Mouse (Mus musculus): ENCODE results near the gene Celsr1. TPM values are rescaled to one million over a fixed set of nuclear protein-coding genes. Genes with fewer than 3 reads are reported as not detected.

Gene Celsr1
- total and polyA plus RNA-seq, 3 experiments = 4.5 to 5.2 (median 5.0) TPM

- Histone ChIP-seq H3K27ac (no peak overlapping the region), H3K27me3 (ENCODE audit: control insufficient read depth, insufficient read depth, low read length) (no peaks in the 10 kb centered on the region), H3K4me1 (ENCODE audit: control insufficient read depth, insufficient read depth, low read length) (no peaks in the 10 kb centered on the region), H3K36me3 (ENCODE audit: control insufficient read depth, insufficient read depth, low read length) (no peaks in the 10 kb centered on the region), H3K4me3 (no peak overlapping the region), H3K9ac (ENCODE audit: low read depth, low read length) (no peak overlapping the region), H3K79me2 (replicated peaks; ENCODE audit: control insufficient read depth, insufficient read depth, low read length) (no peaks in the 10 kb centered on the region)
- no peak for DNase-seq
- 85% methylated on average over 17 of the region's 17 CpGs for WGBS
- TF ChIP-seq CTCF (IDR thresholded peaks at IDR 0.05) = no peak
- TF ChIP-seq EP300 (IDR thresholded peaks at IDR 0.05; ENCODE audit: insufficient read depth, low read depth, low read length) = no peak
- no peak for TF ChIP-seq POLR2A (IDR thresholded peaks at IDR 0.05; ENCODE audit: insufficient read depth, low read depth, low read length)
- intact Hi-C loops (cut with DNase I) = no loop called here
Measured at GRCm38 (mm10) chr15:85990696-85991443, 42.7 kb downstream of the Celsr1 start.

- intact Hi-C loops (cut with DNase I) = no loop called here
- DNase-seq = no peak
- no peak for TF ChIP-seq EP300 (IDR thresholded peaks at IDR 0.05; ENCODE audit: insufficient read depth, low read depth, low read length)
- no peak for TF ChIP-seq POLR2A (IDR thresholded peaks at IDR 0.05; ENCODE audit: insufficient read depth, low read depth, low read length)
- no peak for TF ChIP-seq CTCF (IDR thresholded peaks at IDR 0.05)
- Histone ChIP-seq H3K9ac (ENCODE audit: low read depth, low read length) (no peak overlapping the region), H3K4me1 (ENCODE audit: control insufficient read depth, insufficient read depth, low read length) (no peaks in the 10 kb centered on the region), H3K36me3 (ENCODE audit: control insufficient read depth, insufficient read depth, low read length) (no peaks in the 10 kb centered on the region), H3K27ac (no peak overlapping the region), H3K4me3 (no peak overlapping the region), H3K27me3 (ENCODE audit: control insufficient read depth, insufficient read depth, low read length) (no peaks in the 10 kb centered on the region), H3K79me2 (replicated peaks; ENCODE audit: control insufficient read depth, insufficient read depth, low read length) (no peaks in the 10 kb centered on the region)
- WGBS = 54% methylated on average over 5 of the region's 5 CpGs
Measured at GRCm38 (mm10) chr15:85987896-85988295, 45.7 kb downstream of the Celsr1 start.

GRCm38 (mm10) chr15:85986170-85986569 is 47.4 kb downstream of the Celsr1 start:
- H3K9ac ChIP-seq (ENCODE audit: low read depth, low read length) = no peak overlapping the region
- DNase-seq = no peak
- no peaks in the 10 kb centered on the region for H3K36me3 ChIP-seq (ENCODE audit: control insufficient read depth, insufficient read depth, low read length)
- no peaks in the 10 kb centered on the region for H3K27me3 ChIP-seq (ENCODE audit: control insufficient read depth, insufficient read depth, low read length)
- TF ChIP-seq POLR2A (IDR thresholded peaks at IDR 0.05; ENCODE audit: insufficient read depth, low read depth, low read length) = no peak
- TF ChIP-seq CTCF (IDR thresholded peaks at IDR 0.05) = no peak
- no peak for TF ChIP-seq EP300 (IDR thresholded peaks at IDR 0.05; ENCODE audit: insufficient read depth, low read depth, low read length)
- intact Hi-C loops (cut with DNase I) = no loop called here
- H3K27ac ChIP-seq = no peak overlapping the region
- H3K4me1 ChIP-seq (ENCODE audit: control insufficient read depth, insufficient read depth, low read length) = no peaks in the 10 kb centered on the region
- 90% methylated on average over 4 of the region's 4 CpGs for WGBS
- no peak overlapping the region for H3K4me3 ChIP-seq
- H3K79me2 ChIP-seq (replicated peaks; ENCODE audit: control insufficient read depth, insufficient read depth, low read length) = no peaks in the 10 kb centered on the region

DNA sequence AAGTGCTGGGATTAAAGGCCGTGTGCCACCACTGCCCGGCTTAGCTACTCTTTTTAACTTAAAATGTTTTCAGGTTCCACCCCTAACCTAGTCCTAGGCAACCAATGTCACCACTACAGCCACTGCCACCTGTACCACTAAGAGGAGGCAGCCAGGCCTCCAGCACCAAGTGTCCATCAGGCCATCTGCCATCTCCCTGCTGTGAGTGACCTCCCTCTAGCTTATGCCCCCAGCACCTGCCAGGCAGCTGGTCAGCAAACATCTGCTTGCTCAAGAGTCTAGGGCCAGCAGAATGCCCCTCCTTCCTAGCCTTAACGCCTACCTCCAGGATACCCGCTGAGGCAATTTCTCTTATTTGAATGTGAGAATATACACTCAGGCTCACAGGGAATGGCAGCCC is 48.0 kb downstream of the Celsr1 start:
- 87% methylated on average over 4 of the region's 4 CpGs for WGBS
- Histone ChIP-seq H3K79me2 (replicated peaks; ENCODE audit: control insufficient read depth, insufficient read depth, low read length) (no peaks in the 10 kb centered on the region), H3K4me3 (no peak overlapping the region), H3K4me1 (ENCODE audit: control insufficient read depth, insufficient read depth, low read length) (no peaks in the 10 kb centered on the region), H3K36me3 (ENCODE audit: control insufficient read depth, insufficient read depth, low read length) (no peaks in the 10 kb centered on the region), H3K9ac (ENCODE audit: low read depth, low read length) (no peak overlapping the region), H3K27ac (no peak overlapping the region), H3K27me3 (ENCODE audit: control insufficient read depth, insufficient read depth, low read length) (no peaks in the 10 kb centered on the region)
- intact Hi-C loops (cut with DNase I) = no loop called here
- no peak for DNase-seq
- TF ChIP-seq POLR2A (IDR thresholded peaks at IDR 0.05; ENCODE audit: insufficient read depth, low read depth, low read length) (no peak), EP300 (IDR thresholded peaks at IDR 0.05; ENCODE audit: insufficient read depth, low read depth, low read length) (no peak), CTCF (IDR thresholded peaks at IDR 0.05) (no peak)

- Histone ChIP-seq H3K27ac (no peak overlapping the region), H3K9ac (ENCODE audit: low read depth, low read length) (no peak overlapping the region), H3K27me3 (ENCODE audit: control insufficient read depth, insufficient read depth, low read length) (no peaks in the 10 kb centered on the region), H3K4me1 (ENCODE audit: control insufficient read depth, insufficient read depth, low read length) (no peaks in the 10 kb centered on the region), H3K36me3 (ENCODE audit: control insufficient read depth, insufficient read depth, low read length) (no peaks in the 10 kb centered on the region), H3K79me2 (replicated peaks; ENCODE audit: control insufficient read depth, insufficient read depth, low read length) (no peaks in the 10 kb centered on the region), H3K4me3 (no peak overlapping the region)
- DNase-seq = no peak
- WGBS = 85% methylated on average over 7 of the region's 7 CpGs
- TF ChIP-seq EP300 (IDR thresholded peaks at IDR 0.05; ENCODE audit: insufficient read depth, low read depth, low read length) (no peak), POLR2A (IDR thresholded peaks at IDR 0.05; ENCODE audit: insufficient read depth, low read depth, low read length) (no peak), CTCF (IDR thresholded peaks at IDR 0.05) (no peak)
- intact Hi-C loops (cut with DNase I) = no loop called here
Measured at GRCm38 (mm10) chr15:85983131-85983530, 50.4 kb downstream of the Celsr1 start.

GRCm38 (mm10) chr15:85982416-85982775 is 51.2 kb downstream of the Celsr1 start:
- H3K27ac ChIP-seq = no peak overlapping the region
- WGBS = 72% methylated on average over 3 of the region's 3 CpGs
- intact Hi-C loops (cut with DNase I) = no loop called here
- no peak for TF ChIP-seq POLR2A (IDR thresholded peaks at IDR 0.05; ENCODE audit: insufficient read depth, low read depth, low read length)
- TF ChIP-seq EP300 (IDR thresholded peaks at IDR 0.05; ENCODE audit: insufficient read depth, low read depth, low read length) = no peak
- no peak for DNase-seq
- H3K79me2 ChIP-seq (replicated peaks; ENCODE audit: control insufficient read depth, insufficient read depth, low read length) = no peaks in the 10 kb centered on the region
- H3K4me3 ChIP-seq = no peak overlapping the region
- no peaks in the 10 kb centered on the region for H3K27me3 ChIP-seq (ENCODE audit: control insufficient read depth, insufficient read depth, low read length)
- H3K36me3 ChIP-seq (ENCODE audit: control insufficient read depth, insufficient read depth, low read length) = no peaks in the 10 kb centered on the region
- H3K4me1 ChIP-seq (ENCODE audit: control insufficient read depth, insufficient read depth, low read length) = no peaks in the 10 kb centered on the region
- H3K9ac ChIP-seq (ENCODE audit: low read depth, low read length) = no peak overlapping the region

All from heart, adult 2 months (tissue).